Mouse (Mus musculus): ENCODE measurements around the gene Lst1. TPM values are rescaled to one million over a fixed set of nuclear protein-coding genes. Genes with fewer than 3 reads are reported as not detected.

The Lst1 gene
- total and polyA plus RNA-seq, 3 experiments, result 15.2 to 29.0 TPM; not detected in 1

DNA sequence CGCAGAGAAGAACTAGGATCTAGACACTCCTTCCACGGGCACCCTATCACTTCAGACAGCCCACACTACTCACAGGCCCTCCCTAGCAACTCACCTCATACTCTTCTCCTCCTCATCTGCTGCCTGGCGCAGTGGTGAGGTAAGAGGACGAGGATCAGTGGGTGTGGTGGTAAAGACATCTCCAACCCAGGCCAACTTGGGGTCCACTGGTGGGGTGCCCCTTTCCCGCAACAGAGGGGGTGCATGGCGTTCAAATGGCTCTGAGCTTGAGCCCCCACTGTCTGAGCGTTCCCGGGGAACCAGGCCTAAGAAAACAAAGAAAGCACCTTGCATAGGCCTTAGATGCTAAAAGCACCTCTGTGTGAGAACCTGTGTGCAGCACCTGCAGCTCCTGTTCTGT, 31.0 kb downstream of the Lst1 start:
- no peak for TF ChIP-seq GABPA (IDR thresholded peaks at IDR 0.05; ENCODE audit: low read depth, low read length)
- TF ChIP-seq CTCF (IDR thresholded peaks at IDR 0.05 in 2 of 3, conservative IDR thresholded peaks at IDR 0.05 in 1 of 3; ENCODE audit: control insufficient read depth in 1 of 3, insufficient read depth in 1 of 3, low read depth in 2 of 3, low read length in 3 of 3, poor library complexity in 1 of 3, severe bottlenecking in 1 of 3), result no peak
- TF ChIP-seq MYB (IDR thresholded peaks at IDR 0.05; ENCODE audit: low read depth, low read length), result no peak
- no peak for TF ChIP-seq JUND (IDR thresholded peaks at IDR 0.05; ENCODE audit: low read depth, low read length)
- no peak for TF ChIP-seq CHD1 (IDR thresholded peaks at IDR 0.05; ENCODE audit: low read depth, low read length)
- TF ChIP-seq HCFC1 (IDR thresholded peaks at IDR 0.05; ENCODE audit: low read depth, low read length), result no peak
- no peak for TF ChIP-seq NELFE (IDR thresholded peaks at IDR 0.05; ENCODE audit: low read depth, low read length)
- no peak for TF ChIP-seq ZKSCAN1 (IDR thresholded peaks at IDR 0.05; ENCODE audit: low read depth, low read length)
- no peak for TF ChIP-seq GATA1 (IDR thresholded peaks at IDR 0.05; ENCODE audit: low read depth, low read length)
- TF ChIP-seq MEF2A (IDR thresholded peaks at IDR 0.05; ENCODE audit: extremely low read depth, insufficient replicate concordance, low read depth, low read length, poor library complexity, severe bottlenecking), result no peak
- TF ChIP-seq ZMIZ1 (IDR thresholded peaks at IDR 0.05; ENCODE audit: low read depth, low read length), result no peak
- TF ChIP-seq ETS1 (IDR thresholded peaks at IDR 0.05; ENCODE audit: low read depth, low read length), result no peak
- no peak for TF ChIP-seq POLR2A (IDR thresholded peaks at IDR 0.05; ENCODE audit: control insufficient read depth in 1 of 2, insufficient read depth in 1 of 2, low read depth in 1 of 2, low read length in 2 of 2, poor library complexity in 1 of 2)
- no peak for TF ChIP-seq MAFK (IDR thresholded peaks at IDR 0.05; ENCODE audit: borderline replicate concordance, low read depth, low read length)
- TF ChIP-seq MYC (IDR thresholded peaks at IDR 0.05; ENCODE audit: low read depth, low read length), result no peak
- no peak for TF ChIP-seq ZNF384 (IDR thresholded peaks at IDR 0.05; ENCODE audit: low read depth, low read length)

GRCm38 (mm10) chr17:35156461-35157200, 31.6 kb downstream of the Lst1 start:
- Histone ChIP-seq H3K27me3 (ENCODE audit: control insufficient read depth in 1 of 2, insufficient read depth in 2 of 2, low read length in 2 of 2) (no peaks in the 10 kb centered on the region), H3K4me3 (ENCODE audit: control insufficient read depth in 1 of 2, insufficient read depth in 1 of 2, low read depth in 2 of 2, low read length in 2 of 2) (no peak overlapping the region), H3K27ac (ENCODE audit: control insufficient read depth, low read depth, low read length) (no peak overlapping the region), H3K9me3 (replicated peaks; ENCODE audit: insufficient read depth, low read length) (no peaks in the 10 kb centered on the region), H3K36me3 (ENCODE audit: control insufficient read depth in 1 of 2, insufficient read depth in 2 of 2, low read length in 2 of 2) (peaks cover 4 to 37% of the 10 kb centered on the region in 2 experiments; a peak in 3 of 4 replicates), H3K79me2 (ENCODE audit: control insufficient read depth, insufficient read depth, low read length, poor library complexity) (peaks cover 44% of the 10 kb centered on the region), H3K4me1 (ENCODE audit: control insufficient read depth in 1 of 2, insufficient read depth in 2 of 2, low read length in 2 of 2) (no peaks in the 10 kb centered on the region), H3K9ac (ENCODE audit: control insufficient read depth, low read depth, low read length, poor library complexity, severe bottlenecking) (no peak overlapping the region)
- DNase-seq (ENCODE audit: low read depth, low spot score), result no peak
- no peak for TF ChIP-seq POLR2A (IDR thresholded peaks at IDR 0.05; ENCODE audit: control insufficient read depth in 1 of 2, insufficient read depth in 1 of 2, low read depth in 1 of 2, low read length in 2 of 2, poor library complexity in 1 of 2)
- no peak for TF ChIP-seq SIN3A (IDR thresholded peaks at IDR 0.05; ENCODE audit: low read length)
- no peak for TF ChIP-seq MYC (IDR thresholded peaks at IDR 0.05; ENCODE audit: low read depth, low read length)
- TF ChIP-seq MEF2A (IDR thresholded peaks at IDR 0.05; ENCODE audit: extremely low read depth, insufficient replicate concordance, low read depth, low read length, poor library complexity, severe bottlenecking), result no peak
- no peak for TF ChIP-seq NRF1 (IDR thresholded peaks at IDR 0.05; ENCODE audit: insufficient read depth, low read depth, low read length, poor library complexity, severe bottlenecking)
- TF ChIP-seq POLR2AphosphoS2 (IDR thresholded peaks at IDR 0.05; ENCODE audit: low read length), result no peak
- TF ChIP-seq RCOR1 (IDR thresholded peaks at IDR 0.05; ENCODE audit: low read depth, low read length), result no peak
- TF ChIP-seq ZKSCAN1 (IDR thresholded peaks at IDR 0.05; ENCODE audit: low read depth, low read length), result no peak
- no peak for TF ChIP-seq SMC3 (IDR thresholded peaks at IDR 0.05; ENCODE audit: low read depth, low read length)
- no peak for TF ChIP-seq ZC3H11A (IDR thresholded peaks at IDR 0.05; ENCODE audit: low read depth, low read length)
- no peak for TF ChIP-seq HCFC1 (IDR thresholded peaks at IDR 0.05; ENCODE audit: low read depth, low read length)
- TF ChIP-seq GATA1 (IDR thresholded peaks at IDR 0.05; ENCODE audit: low read depth, low read length), result no peak
- TF ChIP-seq MAX (IDR thresholded peaks at IDR 0.05; ENCODE audit: low read length), result no peak
- no peak for TF ChIP-seq RAD21 (IDR thresholded peaks at IDR 0.05; ENCODE audit: low read depth, low read length)
- TF ChIP-seq CHD1 (IDR thresholded peaks at IDR 0.05; ENCODE audit: low read depth, low read length), result no peak

More for the DNA sequence above, 31.0 kb downstream of the Lst1 start:
- no peaks in the 10 kb centered on the region for H3K4me1 ChIP-seq (ENCODE audit: control insufficient read depth in 1 of 2, insufficient read depth in 2 of 2, low read length in 2 of 2)
- H3K27me3 ChIP-seq (ENCODE audit: control insufficient read depth in 1 of 2, insufficient read depth in 2 of 2, low read length in 2 of 2), result no peaks in the 10 kb centered on the region
- no peak overlapping the region for H3K9ac ChIP-seq (ENCODE audit: control insufficient read depth, low read depth, low read length, poor library complexity, severe bottlenecking)
- H3K9me3 ChIP-seq (replicated peaks; ENCODE audit: insufficient read depth, low read length), result no peaks in the 10 kb centered on the region
- no peak overlapping the region for H3K27ac ChIP-seq (ENCODE audit: control insufficient read depth, low read depth, low read length)
- no peak overlapping the region for H3K4me3 ChIP-seq (ENCODE audit: control insufficient read depth in 1 of 2, insufficient read depth in 1 of 2, low read depth in 2 of 2, low read length in 2 of 2)
- no peak for DNase-seq (ENCODE audit: low read depth, low spot score)
- peaks cover 5 to 40% of the 10 kb centered on the region in 2 experiments for H3K36me3 ChIP-seq (ENCODE audit: control insufficient read depth in 1 of 2, insufficient read depth in 2 of 2, low read length in 2 of 2)
- peaks cover 49% of the 10 kb centered on the region for H3K79me2 ChIP-seq (ENCODE audit: control insufficient read depth, insufficient read depth, low read length, poor library complexity)

Data from MEL (cell line).